Mouse (Mus musculus) testis, adult 2 months (tissue): ENCODE results near the gene Fam129b. TPM values are rescaled to one million over a fixed set of nuclear protein-coding genes. Genes with fewer than 3 reads are reported as not detected.

Experiments used
- H3K27ac ChIP-seq: fragments of 200-500 bp; 2 replicates; pipeline ENCODE4 v1.5.1; 2012; ENCODE audit warnings: low read depth, low read length; ENCODE audit not compliant: control insufficient read depth, insufficient read depth
- H3K27me3 ChIP-seq: fragments of 200-500 bp; 2 replicates; pipeline ENCODE4 v1.6.1; 2012; ENCODE audit warnings: mild to moderate bottlenecking, low read length, moderate library complexity; ENCODE audit not compliant: control insufficient read depth, insufficient read depth
- H3K36me3 ChIP-seq: fragments of 200-500 bp; 2 replicates; pipeline ENCODE4 v1.6.1; 2012; ENCODE audit warnings: mild to moderate bottlenecking, low read length; ENCODE audit not compliant: control insufficient read depth, insufficient read depth
- H3K4me1 ChIP-seq: fragments of 200-500 bp; 2 replicates; pipeline ENCODE4 v1.6.1; 2012; ENCODE audit warnings: low read length; ENCODE audit not compliant: control insufficient read depth, insufficient read depth
- H3K4me3 ChIP-seq: fragments of 200-500 bp; 2 replicates; pipeline ENCODE4 v1.5.1; 2012; ENCODE audit warnings: low read depth, mild to moderate bottlenecking, low read length, moderate library complexity, mixed read lengths; ENCODE audit not compliant: control insufficient read depth
- CTCF ChIP-seq: fragments of 200-500 bp; IDR thresholded peaks from 2 replicates; pipeline ENCODE4 v1.5.1; 2012; ENCODE audit warnings: low read depth, mild to moderate bottlenecking, inconsistent platforms, low read length, moderate library complexity; ENCODE audit not compliant: control insufficient read depth, insufficient read depth, insufficient replicate concordance
- POLR2A ChIP-seq: fragments of 200-500 bp; IDR thresholded peaks from 2 replicates; pipeline ENCODE4 v1.6.1; 2012; ENCODE audit warnings: low read depth, mild to moderate bottlenecking, inconsistent platforms, low read length, moderate library complexity; ENCODE audit not compliant: control insufficient read depth
- polyA plus RNA-seq: library from polyadenylated mRNA; depleted of rRNA; stranded (reverse); fragments of >200 nt; gene quantifications from 2 replicates; pipeline ENCODE4 v1.2.3, GENCODE M21; 2012

The Fam129b gene
- polyA plus RNA-seq, 1 experiment: 2.0 TPM

DNA sequence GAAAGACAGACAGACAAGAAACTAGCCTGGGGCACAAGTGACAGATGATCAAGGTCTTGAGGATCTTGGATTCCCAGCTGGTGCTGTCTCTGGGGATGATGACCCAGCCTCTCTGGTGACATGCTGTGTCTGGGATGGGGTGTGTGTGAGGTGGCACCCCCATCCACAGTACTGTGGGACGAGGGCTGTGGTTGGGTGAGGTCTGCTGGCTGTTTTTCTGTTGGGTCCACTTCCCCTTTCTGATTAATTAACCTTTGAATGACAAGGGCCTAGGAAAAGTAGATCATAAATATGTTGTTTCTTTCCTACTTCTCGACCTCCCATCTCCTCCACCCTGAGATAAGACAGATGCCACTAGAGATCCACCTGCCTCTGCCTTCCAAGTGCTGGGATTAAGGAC lies 18.2 kb downstream of the Fam129b start:
- Histone ChIP-seq H3K4me1 (no peaks in the 10 kb centered on the region; the same call in 1 of the 2 replicates), H3K4me3 (no peak overlapping the region), H3K27ac (no peak overlapping the region), H3K36me3 (no peaks in the 10 kb centered on the region), H3K27me3 (no peaks in the 10 kb centered on the region)
- TF ChIP-seq POLR2A (no peak), CTCF (no peak)

DNA sequence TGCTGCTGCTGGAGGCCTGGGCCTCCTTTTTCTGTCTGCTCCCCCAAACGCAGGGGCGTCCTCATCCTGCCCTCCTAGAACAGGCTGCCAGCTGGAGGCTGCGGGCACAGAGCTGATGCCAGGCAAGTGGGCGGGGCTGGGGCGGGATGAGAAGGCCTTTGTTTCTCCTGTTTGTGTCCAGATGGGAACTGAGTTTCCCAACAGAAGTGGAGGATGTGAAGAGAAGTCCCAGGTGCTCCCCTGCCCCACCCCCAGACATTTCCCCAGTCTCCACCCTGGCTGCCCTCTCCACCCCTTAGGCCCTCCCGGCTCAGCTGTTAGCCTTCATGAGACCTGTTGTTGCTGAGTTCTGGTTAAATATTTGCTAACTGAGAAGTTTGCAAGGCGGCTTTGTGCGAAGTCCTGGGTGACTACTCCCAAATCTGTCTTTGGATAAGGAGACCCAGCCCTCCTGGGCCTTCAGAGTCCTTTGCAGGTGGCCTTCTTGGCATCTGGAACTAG lies 19.7 kb downstream of the Fam129b start:
- H3K4me1 ChIP-seq: no peaks in the 10 kb centered on the region; the same call in 1 of the 2 replicates
- H3K4me3 ChIP-seq: no peak overlapping the region
- H3K36me3 ChIP-seq: no peaks in the 10 kb centered on the region
- no peak overlapping the region for H3K27ac ChIP-seq
- no peak for TF ChIP-seq CTCF
- no peak for TF ChIP-seq POLR2A
- no peaks in the 10 kb centered on the region for H3K27me3 ChIP-seq

DNA sequence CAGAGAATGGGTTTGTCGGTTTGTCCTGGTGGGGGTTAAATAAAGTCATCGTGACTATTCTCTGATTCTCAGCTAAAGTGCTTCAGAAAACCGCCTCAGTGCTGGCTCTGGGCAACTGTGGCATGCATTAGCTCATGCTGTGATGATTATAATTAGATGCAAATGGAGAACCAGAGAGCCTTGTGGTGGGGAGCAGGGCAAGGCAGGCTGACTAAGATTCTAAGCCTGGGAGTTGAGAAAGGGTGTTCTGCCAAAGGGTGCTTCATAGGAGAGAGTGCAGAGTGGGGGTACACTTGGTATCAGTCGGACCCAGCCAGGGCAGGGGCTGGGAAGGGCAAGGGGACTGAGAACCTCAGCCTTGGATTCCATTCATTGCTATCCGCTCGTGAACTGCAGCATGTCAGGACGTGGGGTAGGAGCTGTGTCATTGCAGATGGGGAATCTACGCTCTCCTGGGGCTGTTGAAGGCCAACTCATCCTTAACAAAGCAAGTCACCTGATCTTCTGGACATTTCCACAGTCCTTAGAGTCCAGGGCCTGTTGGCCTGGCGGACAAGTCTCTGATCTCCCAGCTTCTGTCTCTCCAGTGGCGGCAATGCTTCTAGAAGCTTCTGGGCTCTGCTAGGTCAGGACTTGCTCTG lies 20.7 kb downstream of the Fam129b start:
- Histone ChIP-seq H3K36me3 (no peaks in the 10 kb centered on the region), H3K4me3 (no peak overlapping the region), H3K4me1 (no peaks in the 10 kb centered on the region; the same call in 1 of the 2 replicates), H3K27me3 (no peaks in the 10 kb centered on the region), H3K27ac (no peak overlapping the region)
- no peak for TF ChIP-seq POLR2A
- no peak for TF ChIP-seq CTCF

DNA sequence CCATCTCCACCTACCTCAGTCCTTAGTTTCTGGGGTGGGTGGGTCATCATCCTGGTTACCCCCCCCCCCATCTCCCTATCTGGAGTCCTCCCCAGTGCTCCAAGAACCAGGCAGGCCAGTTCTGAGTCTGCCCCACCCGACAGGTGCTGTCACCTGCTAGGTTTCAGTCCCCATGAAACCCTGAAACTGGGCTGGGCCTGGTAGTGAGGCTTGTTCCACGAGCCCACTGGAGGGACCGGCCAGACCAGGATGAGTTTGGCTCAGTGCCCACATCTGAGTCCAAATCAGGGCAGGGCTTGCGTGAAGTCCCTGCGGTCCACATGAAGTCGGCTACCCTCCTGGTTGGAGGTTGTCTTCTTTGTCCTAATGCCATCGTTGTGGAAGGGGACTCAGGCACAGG lies 23.1 kb downstream of the Fam129b start:
- TF ChIP-seq POLR2A: no peak
- no peak for TF ChIP-seq CTCF
- Histone ChIP-seq H3K4me1 (no peaks in the 10 kb centered on the region; the same call in 1 of the 2 replicates), H3K27ac (no peak overlapping the region), H3K36me3 (no peaks in the 10 kb centered on the region), H3K4me3 (no peak overlapping the region), H3K27me3 (no peaks in the 10 kb centered on the region)

DNA sequence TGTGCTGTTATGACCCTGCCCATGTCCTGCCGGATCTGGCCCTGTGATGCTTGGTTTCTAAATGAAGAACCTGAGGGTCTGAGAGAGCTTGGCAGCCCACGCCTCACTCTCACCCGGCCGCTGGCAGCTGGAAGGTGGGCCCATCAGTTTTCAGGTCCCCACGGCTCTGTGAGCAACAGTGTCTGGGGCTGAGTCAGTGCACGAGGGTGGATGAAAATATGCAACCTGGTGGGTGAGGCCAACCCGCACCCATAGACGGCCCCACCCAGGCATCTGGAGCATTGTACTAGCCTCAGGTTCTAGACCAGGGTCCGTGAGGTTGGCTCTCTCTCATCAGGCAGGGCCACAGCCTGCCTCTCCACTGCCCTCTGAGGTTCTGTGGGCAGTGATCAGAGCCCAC lies 26.2 kb downstream of the Fam129b start:
- TF ChIP-seq POLR2A: no peak
- no peak for TF ChIP-seq CTCF
- Histone ChIP-seq H3K4me3 (no peak overlapping the region), H3K36me3 (no peaks in the 10 kb centered on the region), H3K27ac (no peak overlapping the region), H3K4me1 (no peaks in the 10 kb centered on the region; the same call in 1 of the 2 replicates), H3K27me3 (no peaks in the 10 kb centered on the region)

DNA sequence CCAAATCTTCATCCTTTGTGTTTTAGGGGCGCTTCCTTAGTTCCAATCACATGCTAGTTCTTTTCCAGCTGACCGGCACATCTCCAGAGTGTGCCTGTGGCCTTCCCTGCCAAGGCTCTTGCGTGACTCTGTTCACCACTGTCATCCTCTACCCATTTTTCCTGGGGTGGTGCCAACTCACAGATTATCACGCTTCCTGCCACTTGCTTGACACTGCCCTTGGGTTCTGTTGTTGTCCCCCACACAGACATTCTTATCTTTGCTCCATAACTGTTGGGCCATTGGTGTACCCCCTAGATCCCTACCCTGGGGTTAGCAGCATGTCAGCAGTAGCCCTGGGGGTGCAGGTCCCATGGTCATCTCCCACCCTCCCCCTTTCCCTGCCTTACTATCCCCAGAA lies 27.6 kb downstream of the Fam129b start:
- H3K27ac ChIP-seq: no peak overlapping the region
- H3K36me3 ChIP-seq: no peaks in the 10 kb centered on the region
- H3K4me3 ChIP-seq: no peak overlapping the region
- H3K4me1 ChIP-seq: no peaks in the 10 kb centered on the region; the same call in 1 of the 2 replicates
- no peaks in the 10 kb centered on the region for H3K27me3 ChIP-seq
- TF ChIP-seq POLR2A (no peak), CTCF (no peak)

DNA sequence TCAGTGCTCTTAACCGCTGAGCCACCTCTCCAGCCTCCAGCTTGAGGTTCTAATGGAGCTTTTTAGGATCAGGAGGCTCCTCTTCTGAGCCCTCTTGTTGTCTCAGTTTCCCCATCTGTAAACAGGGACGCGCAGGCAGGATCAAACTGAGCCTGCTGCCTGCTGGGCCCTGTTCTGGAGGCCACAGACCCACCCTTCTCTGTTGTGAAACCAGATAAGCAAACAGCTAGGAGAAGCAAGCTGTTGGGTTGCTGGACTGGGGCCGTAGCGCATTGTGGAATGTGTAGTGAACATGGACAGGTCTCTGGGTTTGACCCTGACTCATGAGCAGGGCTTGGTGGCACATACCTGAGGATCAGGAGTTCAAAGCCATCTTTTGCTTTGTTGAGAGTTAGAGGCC lies 28.7 kb downstream of the Fam129b start:
- TF ChIP-seq CTCF: no peak
- no peak for TF ChIP-seq POLR2A
- H3K4me1 ChIP-seq: no peaks in the 10 kb centered on the region; the same call in 1 of the 2 replicates
- H3K4me3 ChIP-seq: no peak overlapping the region
- H3K27ac ChIP-seq: no peak overlapping the region
- H3K27me3 ChIP-seq: no peaks in the 10 kb centered on the region
- H3K36me3 ChIP-seq: no peaks in the 10 kb centered on the region
